Mouse (Mus musculus) kidney, postnatal 25 days (tissue): ENCODE results near the gene Arfgef3.
A peak's percentile ranks its signal among the peaks of the same experiment; 100 is the strongest.

Experiments
- DNase-seq, 2 experiments: peaks; one replicate each; pipeline ENCODE4 v3.0.0; 2021; ENCODE audit warnings: mixed read lengths in 2 of 2

Arfgef3 gene

DNA sequence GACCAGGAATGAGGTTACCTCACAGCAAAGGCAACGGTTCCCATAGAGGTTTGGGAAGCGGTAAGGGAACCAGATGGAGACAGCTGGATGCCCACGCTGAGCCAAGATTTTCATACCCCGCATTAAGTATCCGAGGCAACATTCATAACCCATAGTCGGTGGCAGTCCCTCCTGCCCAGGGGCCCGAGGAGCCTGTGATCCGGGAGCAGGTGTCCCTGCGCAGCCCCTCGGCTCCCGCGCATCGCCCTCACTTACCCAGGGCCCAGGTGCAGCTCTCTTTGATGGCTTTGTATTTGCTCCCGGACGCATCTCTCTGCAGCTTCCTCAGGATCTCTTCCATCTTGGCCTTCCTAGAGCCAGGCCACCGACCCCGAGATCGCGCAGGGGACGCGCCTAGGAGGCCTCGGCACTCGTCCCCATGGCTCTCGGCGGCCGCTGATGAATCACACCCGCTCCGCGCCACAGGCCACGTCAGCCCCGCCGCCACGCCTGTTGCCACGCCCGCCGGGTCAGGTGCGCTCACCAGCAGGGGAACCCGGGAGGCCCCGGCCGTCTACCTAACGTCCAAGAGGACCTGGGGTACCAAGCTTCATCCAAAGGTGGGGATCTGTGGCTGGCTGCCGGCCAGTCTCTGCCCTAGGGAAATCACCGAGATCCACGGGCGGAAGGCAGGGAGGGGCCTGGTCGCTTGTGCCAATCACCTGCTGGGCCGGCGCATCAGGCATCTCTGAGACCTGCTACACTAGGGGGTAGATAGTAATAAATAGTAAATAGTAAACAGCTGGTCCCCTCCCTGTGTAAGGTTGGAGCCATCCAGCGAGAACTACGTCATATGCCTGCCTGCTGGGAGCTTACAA lies at the start of gene Arfgef3:
Gene Arfgef3 (minus strand): TSS at position 664 of the 857 bp plus-strand sequence.
- peak; percentile 64 to 74 for DNase-seq

DNA sequence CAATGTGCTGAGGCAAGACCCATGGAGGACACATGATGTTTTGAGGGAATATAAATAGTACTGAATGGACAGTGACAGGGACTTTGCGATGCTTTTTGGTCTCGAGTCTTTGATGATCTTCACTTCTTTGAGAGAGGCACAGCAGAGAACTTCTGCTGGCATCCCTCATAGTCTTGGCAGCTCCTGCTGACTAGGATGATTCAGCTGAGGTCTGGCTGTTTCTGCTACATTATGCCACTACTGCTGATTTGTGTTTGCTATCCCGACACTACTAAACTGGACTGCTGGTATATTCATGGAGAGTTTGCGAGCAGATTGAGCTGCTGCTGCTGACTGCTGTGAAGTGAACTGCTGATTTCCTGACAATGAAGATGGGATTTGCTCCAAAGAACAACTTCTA lies 46.3 kb upstream of the Arfgef3 start:
- DNase-seq = no peak

DNA sequence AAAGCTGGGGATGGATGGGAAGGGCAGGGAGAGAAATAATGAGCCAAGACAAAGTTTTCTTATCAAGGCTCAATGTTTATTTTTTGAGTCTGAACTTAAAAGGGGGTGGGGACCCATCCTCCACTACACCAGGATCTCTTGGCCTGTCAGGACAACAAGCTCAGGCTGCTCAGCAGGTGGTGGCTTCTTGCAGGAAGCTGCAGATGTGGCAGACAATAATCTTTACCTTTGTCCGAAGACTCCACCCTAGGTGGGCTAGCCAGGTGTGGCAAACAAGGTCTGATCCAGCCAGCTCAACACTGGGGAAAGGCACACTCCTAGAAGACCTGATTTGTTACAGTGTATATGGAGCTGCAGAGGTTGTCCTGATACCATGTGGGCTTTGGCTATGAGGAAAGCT lies 44.9 kb upstream of the Arfgef3 start:
- no peak for DNase-seq

DNA sequence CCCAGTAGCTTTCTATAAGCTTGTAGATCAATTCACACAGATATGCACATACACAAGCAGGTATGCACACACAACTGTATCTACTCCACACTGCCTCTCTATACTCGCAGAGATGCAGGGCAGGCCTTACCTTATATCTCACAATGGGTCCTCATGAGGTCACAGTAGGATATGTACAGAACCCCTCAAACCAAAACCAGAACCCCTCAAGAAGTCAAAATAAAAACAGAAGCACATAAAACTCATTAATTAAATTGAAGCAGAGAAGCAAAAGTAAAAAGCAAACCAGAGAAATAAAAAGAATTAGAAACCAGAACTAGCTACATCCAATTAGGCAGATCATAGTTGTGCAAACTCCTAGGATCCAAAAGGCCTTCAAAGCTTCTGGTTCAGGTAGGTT lies 42.9 kb upstream of the Arfgef3 start, which contains the start of gene Gm4922:
Gene Gm4922 (minus strand): TSS at position 101 of the 400 bp plus-strand sequence.
- DNase-seq = no peak

DNA sequence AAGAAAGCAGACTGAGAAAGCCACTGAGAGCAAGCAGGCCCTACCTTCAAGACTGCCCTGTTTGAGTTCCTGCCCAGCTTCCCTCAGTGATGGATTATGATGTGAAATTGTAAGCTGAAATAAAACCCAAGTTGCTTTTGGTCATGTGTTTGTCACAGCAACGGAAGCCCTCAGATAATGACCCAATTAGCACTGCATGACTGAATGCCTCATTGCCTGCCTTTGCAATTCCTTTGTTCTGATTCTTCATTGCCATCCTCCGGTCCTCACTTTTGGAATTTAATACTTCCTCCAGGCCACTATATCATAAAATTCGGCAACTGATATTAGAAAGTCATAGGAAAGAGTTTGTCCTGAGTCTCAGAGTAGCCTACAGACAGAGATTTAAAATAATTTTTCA lies 33.8 kb upstream of the Arfgef3 start:
- DNase-seq = no peak

DNA sequence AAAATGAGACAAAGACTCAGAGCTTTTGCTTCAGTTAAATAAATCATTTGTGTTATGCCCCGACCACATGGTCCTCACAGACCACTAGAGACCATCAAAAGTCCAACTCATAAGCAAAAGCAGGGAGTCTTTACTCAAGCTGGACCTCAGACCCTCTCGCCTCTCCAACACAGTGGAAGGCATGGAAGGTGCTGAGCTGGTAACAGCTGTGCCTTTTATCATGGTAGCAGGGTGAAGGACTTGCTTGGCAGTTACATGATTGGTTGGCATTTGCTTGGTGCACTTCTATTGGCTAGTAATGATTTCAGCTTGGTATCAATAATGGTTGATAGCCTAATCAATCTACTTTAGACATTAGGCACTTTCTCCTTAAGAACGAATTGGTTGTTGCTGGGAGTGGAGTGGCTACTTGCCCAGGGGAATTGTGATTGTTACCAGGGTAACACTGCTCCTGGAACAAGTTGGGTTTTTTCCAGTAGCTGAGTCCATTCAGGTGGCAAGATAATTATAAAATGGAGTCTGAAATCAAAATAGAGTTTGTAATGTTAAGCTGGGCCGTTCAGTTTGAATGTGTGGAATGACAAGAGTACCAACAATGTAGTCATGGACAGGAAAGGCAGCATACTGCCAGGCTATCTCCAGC lies 28.9 kb upstream of the Arfgef3 start:
- DNase-seq = no peak

DNA sequence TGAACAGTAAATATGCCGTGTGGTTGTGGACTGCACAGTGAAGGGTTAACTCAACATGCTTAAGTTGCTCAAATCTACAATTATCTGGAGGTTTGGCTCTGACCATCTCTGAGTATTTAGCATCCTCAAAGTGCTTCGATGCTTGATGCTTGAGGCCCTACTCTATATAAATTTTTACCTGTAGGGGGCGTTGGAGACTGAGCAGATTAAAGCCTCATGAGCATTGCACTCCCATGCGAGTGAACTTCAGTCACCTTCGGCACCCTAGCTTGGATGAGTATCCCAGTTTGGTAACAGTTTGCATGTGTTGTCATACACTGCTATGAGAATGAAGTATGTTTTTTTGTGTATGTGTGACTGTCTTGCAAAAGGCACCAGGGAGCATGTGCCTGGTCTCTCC lies 26.2 kb upstream of the Arfgef3 start:
- DNase-seq = no peak

DNA sequence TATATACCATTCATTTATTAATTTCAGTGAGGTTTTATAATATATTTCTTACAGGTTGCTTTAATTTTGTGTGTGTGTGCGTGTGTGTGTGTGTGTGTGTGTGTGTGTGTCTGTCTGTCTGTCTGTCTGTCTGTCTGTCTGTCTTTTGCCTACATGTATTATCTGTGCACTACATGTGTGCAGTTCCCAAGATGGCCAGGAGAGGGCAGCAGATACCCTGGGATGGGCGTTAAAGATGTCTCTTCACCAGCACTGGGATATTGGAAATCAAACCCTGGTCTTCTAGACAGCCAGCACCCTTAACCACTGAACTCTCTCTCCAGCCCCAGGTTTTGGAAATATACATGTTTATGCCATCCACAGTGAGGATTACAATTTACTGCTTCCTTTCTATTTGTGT lies 16.5 kb upstream of the Arfgef3 start:
- peak; percentile 46 to 70 for DNase-seq

DNA sequence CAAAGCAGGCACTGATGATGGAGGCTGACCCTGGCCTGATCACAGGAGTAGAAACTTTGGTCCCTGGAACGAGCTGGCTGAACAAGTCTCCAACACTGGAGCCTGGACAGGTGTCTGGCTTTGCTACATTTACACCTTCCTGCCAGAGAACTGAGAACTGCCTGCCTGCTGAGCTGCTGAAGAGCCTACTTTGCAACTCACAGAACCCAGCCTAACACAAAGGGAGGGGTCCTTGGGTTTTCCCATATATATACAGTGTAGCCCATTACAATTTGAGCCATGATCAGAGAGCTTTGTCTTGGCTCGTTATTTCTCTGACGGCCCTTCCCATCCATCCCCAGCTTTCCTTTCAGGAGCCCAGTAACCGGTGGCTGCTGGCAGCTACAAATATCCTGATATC lies 6.3 kb upstream of the Arfgef3 start:
- DNase-seq = no peak

DNA sequence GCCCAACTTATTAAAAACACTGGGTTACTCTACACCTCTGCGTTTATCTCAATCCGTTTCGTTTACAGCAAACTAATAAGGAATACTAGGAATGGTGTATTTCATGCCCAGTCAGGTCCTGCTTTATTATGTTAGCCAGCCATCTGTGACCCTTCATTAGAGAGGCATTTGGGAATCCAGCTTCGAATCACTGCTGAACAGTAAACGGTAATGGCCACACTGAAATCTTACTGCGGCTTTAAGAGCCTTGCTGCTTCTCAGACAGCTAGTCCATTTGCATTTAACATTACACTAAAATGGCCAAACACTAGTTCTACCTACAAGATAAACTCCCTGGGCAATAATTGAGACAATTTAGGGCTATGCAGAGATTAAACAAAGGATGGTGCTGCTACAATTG lies 1.7 kb downstream of the Arfgef3 start:
- DNase-seq = no peak

DNA sequence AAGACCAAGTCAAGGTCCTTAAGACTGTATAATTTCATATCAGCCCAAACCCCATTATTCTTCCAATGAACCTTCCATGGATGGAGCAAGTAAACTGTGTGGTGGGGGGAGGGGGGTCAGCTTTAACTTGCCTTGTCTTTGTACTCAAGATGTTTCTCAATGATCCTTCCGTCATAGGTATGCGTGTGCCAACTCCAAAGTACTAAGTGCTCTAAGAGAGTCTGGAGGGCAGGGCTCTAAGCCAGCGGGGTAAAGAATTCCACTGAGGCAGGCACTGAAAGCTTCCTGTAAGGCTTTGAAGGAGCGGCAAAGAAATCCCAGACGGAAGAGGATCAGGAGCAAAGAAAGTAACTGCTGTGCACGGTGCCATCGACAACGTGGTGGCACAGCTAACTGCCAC lies 2.7 kb downstream of the Arfgef3 start:
- no peak for DNase-seq

DNA sequence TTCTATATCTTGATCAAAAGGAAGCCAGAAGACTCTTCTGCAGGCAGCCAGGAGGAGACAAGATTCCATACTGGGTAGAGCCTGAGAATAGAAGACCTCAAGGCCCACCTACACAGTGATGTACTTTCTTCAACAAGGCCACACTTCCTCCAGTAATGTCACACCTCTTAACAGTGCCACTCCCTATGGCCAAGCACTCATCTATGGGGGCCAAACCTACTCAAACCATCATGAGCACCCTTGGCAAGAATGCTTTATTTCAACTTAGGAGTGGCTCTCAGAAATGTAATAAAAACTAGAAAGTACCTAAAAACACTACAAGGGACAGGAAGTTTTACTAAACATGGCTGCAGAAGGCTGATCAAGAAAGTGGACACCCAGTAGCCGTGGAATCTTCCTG lies 15.2 kb downstream of the Arfgef3 start:
- DNase-seq = no peak

DNA sequence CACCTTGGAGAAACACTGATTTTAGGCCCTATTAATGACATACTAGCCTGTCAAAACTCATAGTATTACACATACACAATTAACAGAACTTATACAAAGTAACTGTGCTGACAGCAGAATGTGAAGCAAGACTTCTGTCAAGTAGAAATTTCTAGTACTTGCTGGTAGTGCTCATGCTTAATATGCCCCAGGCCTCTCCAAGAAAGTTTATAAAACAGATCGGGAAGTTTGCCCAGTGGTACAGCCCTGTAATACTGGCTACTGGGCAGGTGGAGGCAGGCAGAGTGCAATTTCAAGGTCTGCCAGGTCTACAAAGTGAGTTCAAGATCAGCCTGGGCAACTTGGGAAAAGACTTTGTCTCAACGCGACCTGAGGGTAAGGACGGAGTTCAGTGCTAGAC lies 32.3 kb downstream of the Arfgef3 start:
- no peak for DNase-seq

DNA sequence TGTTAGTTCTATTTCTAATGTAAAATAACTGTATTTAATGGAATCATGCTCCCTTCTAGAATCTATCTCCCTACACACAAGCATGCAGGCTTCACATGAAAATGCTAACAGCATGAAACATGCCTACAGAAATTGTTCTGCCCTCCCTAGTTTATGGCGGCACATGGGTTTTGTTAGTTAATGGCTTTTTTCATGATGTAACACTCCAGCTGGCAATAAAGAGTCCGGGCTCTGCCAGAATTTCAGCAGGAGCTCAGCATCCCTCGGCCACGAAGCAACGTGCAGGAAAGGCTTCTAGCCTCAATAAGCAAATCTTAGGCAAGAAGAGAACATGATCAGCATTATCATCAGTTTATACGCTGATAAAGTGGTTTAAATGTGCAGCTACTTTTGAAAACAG lies 32.8 kb downstream of the Arfgef3 start:
- DNase-seq = no peak

DNA sequence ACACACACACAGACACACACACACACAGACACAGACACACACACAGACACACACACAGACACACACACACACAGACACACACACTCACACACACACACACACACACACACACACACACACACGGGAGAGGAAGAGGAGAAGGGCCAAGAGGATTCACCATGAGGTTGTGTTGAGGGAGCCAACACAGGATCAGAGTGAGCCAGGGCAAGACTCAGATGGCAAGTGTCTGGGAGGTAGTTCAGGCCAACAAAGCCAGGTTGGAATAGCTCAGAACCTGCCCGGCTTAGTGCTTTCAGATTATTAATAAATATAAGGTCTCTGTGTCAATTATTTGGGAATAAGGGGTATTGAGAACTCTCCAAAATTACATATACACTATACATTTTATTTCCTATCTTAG lies 33.9 kb downstream of the Arfgef3 start:
- no peak for DNase-seq

DNA sequence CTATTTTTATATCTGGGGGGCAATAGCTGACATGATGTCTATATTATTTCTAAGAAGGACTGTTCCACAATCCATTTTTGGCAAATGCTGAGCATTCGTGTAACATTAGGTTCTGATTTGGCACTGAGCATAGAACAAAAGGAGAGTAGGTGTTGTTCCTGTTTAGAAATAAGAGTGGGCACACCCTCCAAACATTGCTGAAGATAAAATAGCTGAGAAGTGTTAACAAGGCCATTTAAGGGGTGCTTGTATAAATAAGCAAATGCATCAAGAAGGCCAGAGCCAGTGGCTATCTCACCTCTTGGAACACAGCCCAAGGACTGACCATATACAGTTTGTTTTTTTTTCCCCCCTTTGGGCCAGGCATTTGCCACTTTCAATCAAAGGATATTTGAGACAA lies 35.1 kb downstream of the Arfgef3 start:
- DNase-seq = no peak

DNA sequence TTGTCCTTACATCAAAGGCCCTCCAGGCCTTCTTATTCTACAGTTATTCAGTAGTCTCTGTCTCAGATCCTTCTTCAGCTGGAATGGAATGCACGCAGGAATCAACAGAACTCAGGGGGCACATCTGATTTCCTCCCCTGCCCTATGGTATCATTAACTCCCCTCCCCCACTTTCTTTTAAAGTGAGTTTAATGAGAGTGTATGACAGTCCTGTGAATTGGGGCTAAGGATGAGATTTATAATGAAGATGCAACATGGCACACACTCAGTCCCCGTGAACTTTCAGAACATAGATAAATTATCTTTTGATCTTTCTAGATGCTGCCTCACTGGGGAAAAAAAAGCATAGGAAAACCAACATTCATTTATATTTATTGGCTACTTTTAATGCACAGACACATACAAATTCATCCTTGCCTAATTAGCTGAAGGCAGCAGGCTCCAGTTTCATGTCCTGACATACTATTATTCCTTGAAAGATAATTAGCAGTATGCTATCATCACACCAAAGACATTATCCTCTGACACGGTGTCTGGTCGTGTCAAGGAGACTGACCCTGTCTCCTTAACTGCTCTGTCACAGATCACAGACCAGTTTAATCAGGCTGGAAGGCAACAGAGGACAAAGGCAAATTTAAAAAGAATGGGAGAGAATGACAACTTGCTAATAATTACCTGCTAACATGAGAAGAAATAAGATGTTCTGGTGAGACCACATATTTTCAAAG lies 39.2 kb downstream of the Arfgef3 start:
- DNase-seq = no peak

DNA sequence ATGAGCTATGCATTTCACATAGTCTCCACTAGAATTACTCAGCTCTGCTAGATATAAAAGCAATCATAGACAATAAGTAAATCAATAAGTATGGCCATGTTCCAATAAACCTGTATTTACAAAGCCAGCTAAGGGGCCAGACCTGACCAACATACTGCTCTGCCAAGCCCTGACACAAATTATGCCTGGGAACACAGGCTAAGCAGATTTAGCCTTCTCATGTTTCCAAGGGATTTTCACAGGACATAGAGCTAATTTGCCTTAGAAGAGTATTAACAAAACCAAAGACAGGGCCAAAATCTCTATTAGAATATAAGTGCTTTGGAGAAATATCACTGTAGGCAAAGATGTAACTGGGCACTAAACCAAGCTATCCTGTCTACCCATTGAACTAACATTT lies 42.2 kb downstream of the Arfgef3 start:
- no peak for DNase-seq

DNA sequence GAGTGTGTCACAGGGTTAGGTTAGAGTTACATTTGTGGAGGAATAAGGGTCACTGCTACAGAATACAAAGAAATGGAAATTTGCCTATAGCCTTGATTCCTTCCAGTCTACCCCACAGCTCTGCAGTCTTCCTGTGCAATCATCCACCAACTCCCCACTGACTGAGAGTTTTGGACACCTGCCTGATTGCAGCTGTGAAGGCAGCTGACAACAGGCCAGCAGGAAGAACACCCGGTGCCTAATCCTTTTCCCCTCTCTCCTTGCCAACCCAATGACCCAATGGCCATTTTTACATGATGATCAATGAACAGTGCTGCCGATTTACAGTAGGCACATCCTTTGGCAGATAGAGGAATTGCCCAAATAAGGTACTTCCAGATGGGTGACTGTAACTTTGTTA lies 43.6 kb downstream of the Arfgef3 start:
- peak; percentile 55 to 60 for DNase-seq

DNA sequence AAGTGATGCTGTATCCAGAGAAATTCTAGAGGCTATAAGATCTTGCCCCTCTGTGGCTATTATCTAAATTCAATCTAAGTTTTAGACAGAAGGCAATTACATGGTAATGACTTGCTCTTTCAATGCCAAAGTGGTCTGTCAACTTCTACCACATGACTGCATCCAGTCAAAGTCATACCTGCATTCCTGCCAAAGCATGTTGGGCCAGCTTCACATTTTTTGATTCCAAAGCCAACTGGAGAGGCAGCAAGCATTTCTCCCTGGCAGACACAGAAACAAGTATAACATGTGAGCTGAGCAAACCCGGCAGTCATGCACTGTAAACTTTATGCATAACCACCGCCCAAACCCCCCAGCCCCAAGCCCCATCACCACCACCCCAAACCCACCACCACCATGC lies 44.6 kb downstream of the Arfgef3 start:
- DNase-seq = peak in 1 of 2 experiments; percentile 30

DNA sequence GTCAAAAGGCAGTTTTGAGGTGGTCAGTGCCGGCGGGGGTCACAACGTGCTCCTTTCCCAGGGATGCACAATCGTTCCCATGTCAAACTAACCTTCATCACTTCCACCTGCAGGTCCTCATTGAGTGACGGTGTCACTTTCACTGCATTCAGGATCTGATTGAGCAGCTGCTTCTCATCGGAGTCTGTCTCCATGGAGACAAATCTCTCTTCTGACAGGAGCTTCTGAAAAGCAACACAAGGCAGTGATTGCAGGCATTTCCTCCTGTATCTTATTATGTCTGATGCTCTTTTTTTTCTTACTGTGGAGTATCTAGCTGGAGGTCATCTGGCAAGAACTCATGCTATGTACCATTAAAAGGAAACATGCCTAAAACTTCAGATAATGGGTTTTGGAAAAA lies 47.3 kb downstream of the Arfgef3 start:
- no peak for DNase-seq

DNA sequence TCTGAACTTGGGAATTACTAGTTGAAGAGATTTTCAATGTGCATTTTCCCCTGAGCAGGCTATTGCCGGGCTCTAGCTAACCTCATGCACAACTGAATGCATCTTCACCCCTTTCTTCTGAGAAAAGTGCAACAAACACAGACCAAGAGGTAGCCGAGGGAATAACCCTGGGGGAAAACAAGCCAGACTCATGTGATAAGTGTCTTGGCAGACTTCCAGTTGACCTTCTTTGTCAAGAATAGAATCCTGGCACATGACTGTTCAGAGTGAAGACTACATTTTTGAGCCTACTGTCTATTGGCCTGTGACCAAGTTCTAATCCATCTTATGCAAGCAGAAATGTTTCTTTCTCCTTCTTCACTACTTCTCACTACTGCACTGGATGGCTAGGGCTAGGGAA lies 55.5 kb downstream of the Arfgef3 start:
- peak; percentile 45 to 61 for DNase-seq

DNA sequence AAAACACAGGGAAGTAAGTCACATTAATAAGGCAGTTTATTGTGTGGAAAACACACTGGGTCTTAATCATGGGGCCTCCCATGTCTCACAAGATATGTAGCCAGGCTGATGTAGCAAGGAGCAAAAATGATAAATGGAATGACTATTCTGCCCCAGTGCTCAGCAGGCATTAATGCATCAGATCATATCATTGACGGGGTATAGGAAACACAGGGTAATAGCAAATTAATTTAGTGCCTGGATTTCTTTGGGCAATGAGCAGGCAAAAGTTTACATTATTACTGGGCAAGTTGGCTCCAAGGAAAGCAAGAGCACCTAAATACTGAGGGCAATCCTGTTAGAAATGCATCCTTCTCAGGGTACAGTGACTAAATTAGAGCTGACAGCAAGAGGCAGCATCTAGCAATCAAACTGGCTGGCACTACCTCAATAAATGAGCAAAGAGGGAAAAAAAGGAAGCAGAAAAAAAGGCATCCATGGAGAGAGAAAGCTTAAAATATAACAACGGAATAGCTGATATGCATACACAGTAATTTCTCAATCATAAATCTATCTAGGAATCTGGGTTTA lies 62.3 kb downstream of the Arfgef3 start:
- DNase-seq = no peak
